Mouse (Mus musculus) cerebellum, adult 11-12 months (tissue): Measurements from ENCODE around the gene Ntn4.

Experiments used
- DNase-seq: peaks from one replicate; pipeline ENCODE4 v3.0.0; 2022

Gene Ntn4

DNA sequence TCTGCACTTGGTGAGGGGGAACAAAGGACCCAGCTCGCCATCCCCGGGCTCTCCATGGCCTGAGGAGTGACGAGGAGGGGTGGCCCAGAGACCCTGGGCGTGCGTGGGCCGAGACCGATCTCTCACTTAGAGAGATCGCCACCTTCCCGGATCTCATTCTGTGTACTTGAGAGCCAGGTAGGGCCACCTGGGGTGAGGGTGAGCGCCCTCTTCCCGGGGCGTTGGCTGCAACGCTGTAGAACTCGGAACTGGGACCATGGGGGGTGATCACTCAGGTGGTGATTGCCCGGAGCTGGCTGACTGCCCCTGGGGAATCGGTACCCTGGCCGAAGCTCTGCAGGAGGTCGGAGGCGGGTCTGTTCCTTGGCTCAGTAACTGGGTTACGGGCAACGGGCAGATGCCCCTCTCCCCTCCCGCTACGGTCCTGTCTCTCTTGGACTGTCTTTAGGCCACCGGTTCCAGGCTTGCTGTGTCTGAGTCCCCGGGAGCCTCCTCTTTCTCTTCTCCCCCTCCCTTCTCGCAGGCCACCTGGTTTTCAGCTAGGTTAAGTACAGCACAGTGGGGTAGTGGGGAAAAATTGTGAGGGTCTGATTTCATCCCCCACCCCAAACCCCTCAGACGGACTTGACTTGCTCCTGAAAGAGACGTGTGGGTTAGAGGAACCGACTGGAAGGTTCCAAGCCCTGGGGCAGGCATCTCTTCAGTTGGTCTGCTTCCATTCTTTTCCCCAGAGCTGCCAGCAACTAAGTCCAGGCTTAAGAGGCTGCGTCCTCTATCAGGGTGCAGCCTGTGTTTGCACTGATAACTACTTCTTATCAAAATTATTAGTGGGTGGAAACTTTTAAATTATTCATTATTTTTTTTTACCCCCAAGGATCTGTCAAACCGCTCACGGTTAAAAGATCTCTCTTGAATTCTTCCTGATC, 1.6 kb downstream of the Ntn4 start:
- peak; percentile 91 for DNase-seq

DNA sequence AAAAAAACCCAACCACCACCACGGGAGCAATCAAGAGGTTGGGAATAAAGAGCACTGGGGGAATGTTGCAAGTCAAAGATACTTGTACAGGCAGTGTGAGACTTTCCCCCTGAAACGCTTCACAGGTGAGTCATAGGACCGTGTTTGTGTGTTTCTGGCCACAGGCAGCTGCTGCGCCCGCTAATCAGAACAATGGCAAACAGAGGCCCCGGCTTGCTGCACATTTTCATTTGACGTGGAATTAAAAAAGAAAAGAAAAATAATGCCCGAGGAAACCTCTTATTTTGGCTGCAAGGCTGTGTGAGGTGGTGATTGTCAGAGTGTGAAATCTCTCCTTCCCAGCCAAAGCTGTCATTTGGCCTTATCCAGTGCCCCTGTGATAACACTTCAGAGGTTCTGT, 2.4 kb downstream of the Ntn4 start:
- DNase-seq = no peak

- peak; percentile 66 for DNase-seq
Observed at GRCm38 (mm10) chr10:93644451-93644941, 4.0 kb downstream of the Ntn4 start.

DNA sequence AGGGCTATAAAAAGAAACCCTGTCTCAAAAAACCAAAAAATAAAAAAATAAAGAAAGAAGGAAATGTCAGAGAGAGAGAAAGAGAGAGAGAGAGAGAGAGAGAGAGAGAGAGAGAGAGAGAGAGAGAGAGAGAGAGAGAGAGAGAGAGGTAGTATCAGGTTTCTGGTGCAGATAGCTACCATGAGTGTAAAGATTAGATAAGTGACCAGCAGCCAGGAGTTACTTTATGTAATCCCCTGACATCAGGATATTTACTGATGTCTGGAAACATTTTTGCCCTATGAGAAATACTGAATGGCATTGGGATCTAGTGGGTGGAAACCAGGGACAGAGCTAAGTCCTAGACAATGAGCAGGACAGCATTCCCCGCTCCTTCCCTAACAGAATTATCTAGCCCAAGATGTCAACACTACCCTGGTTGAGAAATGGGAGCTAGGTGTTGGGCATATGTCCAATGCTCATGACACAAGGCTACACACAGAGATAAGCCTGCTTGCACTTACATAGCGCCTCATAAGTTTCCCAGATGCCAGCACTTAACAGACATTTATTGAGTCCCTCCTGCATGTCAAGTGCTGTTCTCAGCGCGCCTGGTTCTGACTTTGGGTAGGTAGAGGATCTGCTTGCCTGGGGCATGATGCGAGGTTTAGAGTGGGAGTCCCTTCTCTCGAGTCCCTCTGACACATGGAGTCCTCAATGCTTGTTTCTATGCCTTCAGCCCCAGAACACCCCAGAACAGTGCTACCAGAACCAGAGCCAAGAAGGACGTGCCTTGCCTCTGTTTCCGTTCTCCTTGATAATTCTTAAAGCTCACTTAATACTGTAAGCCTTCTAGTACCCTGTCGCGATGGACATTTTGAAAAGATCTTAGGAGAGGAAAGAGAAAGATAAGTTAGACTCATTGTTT, 7.4 kb downstream of the Ntn4 start:
- no peak for DNase-seq

GRCm38 (mm10) chr10:93648598-93649102, 8.2 kb downstream of the Ntn4 start:
- DNase-seq = no peak

GRCm38 (mm10) chr10:93649127-93649526, 8.6 kb downstream of the Ntn4 start:
- no peak for DNase-seq

GRCm38 (mm10) chr10:93649600-93649999, 9.1 kb downstream of the Ntn4 start:
- DNase-seq = peak; percentile 46

DNA sequence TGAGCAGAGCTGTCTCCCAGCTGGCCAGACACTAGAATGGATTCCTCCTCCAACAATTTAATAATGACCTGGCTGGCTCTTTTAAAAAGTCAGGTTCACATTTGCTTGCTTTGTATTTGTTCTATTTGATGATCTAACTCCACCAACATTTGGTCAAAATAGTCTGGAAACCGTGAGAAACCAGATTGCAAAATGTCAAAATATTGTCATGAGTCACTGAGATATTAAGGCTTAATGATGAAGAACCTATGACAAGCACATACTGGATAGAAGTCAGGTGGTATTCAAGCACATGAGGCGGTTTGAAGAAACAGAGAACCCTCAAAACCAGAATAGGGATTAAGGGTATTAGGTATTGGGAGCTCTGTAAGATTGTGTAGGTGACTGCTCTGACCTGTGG, 12.8 kb downstream of the Ntn4 start:
- peak; percentile 0 for DNase-seq

GRCm38 (mm10) chr10:93655428-93655827, 14.9 kb downstream of the Ntn4 start:
- DNase-seq = peak; percentile 1

- DNase-seq = peak; percentile 55
Observed at GRCm38 (mm10) chr10:93659792-93660191, 19.3 kb downstream of the Ntn4 start.

- no peak for DNase-seq
Observed at GRCm38 (mm10) chr10:93661348-93661991, 21.0 kb downstream of the Ntn4 start.

GRCm38 (mm10) chr10:93662018-93662417, 21.5 kb downstream of the Ntn4 start:
- no peak for DNase-seq

- no peak for DNase-seq
Observed at GRCm38 (mm10) chr10:93666222-93666621, 25.7 kb downstream of the Ntn4 start.

DNA sequence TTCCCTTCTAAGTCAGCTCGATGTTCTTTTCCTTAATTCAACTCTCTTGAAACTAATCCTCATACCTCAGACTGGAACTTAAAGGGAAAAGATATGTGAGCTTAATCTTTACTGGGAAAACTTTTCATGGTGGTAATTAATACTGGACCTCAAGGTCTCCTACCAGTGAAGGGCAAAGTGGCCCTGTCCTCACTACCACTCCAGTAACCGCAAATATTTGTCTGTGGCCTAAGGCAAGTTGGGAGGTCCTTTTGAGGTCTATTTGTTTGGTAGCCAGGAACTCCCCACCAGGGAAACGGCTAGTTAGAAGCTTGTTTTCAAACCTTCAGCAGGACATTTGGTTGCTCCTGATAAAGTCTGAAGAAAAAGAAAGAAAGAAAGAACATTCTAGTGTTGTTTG, 26.5 kb downstream of the Ntn4 start:
- DNase-seq = no peak

DNA sequence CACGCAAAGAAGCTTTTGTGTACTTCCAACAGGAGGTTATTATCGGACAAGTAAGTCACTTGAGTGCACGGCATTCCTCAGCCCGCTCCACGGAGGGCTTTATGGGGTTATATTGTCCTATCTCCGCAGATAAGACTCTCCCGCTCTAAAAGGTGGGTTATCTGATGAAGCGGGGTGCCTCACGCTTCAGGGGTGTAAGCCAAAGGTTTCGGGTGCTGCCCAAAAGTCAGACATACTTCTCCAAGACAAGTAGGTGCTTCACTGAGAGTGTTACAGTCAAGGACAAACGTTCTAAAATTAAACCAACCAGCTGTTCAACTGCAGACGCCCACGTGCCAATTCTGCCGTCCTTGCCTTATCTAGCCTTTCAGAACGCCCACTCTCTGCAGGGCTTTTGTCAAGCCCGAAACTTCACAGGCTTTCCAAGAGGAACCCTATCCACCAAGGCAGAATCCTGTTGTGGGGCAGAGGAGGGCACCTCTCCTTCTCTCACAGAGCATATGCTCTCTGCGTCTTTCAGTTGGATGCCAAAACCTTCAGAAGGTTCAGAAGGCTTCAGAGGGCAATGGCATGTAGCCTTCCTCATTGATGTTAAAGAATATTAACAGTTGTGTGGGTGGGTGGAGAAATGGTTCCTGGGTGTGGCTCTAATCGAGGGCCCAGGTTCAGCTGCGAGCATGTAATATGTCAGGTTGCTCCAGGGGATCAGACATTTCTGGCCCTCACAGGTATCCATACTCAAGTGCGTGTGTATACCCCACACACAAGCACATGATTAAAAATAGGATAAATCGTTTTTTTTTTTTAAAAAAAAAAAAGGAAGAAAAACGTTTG, 32.4 kb downstream of the Ntn4 start:
- DNase-seq = no peak

- DNase-seq = no peak
Observed at GRCm38 (mm10) chr10:93679191-93680007, 38.9 kb downstream of the Ntn4 start.

GRCm38 (mm10) chr10:93680680-93681377, 40.3 kb downstream of the Ntn4 start:
- DNase-seq = no peak

- DNase-seq = no peak
Observed at GRCm38 (mm10) chr10:93682185-93682747, 41.8 kb downstream of the Ntn4 start.

DNA sequence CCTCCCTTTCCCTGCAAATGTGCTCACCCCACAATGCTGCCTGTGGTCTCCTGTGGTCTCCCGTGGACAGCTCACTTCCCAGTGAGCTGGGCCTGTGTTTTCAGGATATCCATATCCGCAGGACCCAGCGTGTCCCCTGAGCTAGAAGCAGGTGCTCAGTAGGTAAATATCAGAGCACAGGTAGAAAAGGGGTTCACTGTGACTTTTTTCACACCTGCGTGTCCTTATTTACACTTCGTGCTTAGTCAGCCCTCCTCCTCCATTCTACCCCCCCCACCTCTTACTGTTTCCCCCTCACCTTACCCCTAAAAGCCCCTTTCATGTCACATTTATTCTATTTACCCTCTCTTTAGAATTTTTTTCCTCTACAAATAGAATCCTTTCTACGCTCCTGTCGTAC, 42.7 kb downstream of the Ntn4 start:
- no peak for DNase-seq

- no peak for DNase-seq
Observed at GRCm38 (mm10) chr10:93683896-93684295, 43.4 kb downstream of the Ntn4 start.
